8 mouse cellular contexts compared by ENCODE assay signal in genomic region chr8:3358060-3358459, GRCm38 (mm10). TPM values are rescaled to one million over a fixed set of nuclear protein-coding genes. Genes with fewer than 3 reads are reported as not detected.
DNase-seq lines count a peak whose midpoint lies in the region; ATAC-seq and TF ChIP-seq lines count a peak whose summit lies in the region.
"Had no signal": no experiment of that assay in that cellular context is flagged by ENCODE, and none has a peak within 500 bp of the region (broad histone marks: within the 10 kb centered on the region; RNA-seq: fewer than 3 reads in every experiment).

No protein-coding gene starts in this region.

- CTCF ChIA-PET in Patski (lab: Charles Lee) = interaction anchor here (1.0 to 2.1 kb wide), 10 partner anchors 14 to 106 kb away, joined by 3 to 18 read pairs (median 4); no protein-coding TSS in a partner anchor

- no peak overlapping the region for H3K27ac ChIP-seq in forebrain, embryonic 16.5 days (ENCODE audit: low read length)
- no peak overlapping the region for H3K27ac ChIP-seq in intestine, embryonic 16.5 days (ENCODE audit: low read length)
- no peak overlapping the region for H3K27ac ChIP-seq in stomach, embryonic 15.5 days
- H3K27ac ChIP-seq: macrophage had no signal

- H3K9ac ChIP-seq in forebrain, embryonic 16.5 days (replicated peaks; ENCODE audit: low read depth, low read length) = no peak overlapping the region
- no peak overlapping the region for H3K9ac ChIP-seq in intestine, embryonic 16.5 days (ENCODE audit: low read depth, low read length)
- no peak overlapping the region for H3K9ac ChIP-seq in stomach, embryonic 15.5 days

- peak; percentile 65 for ATAC-seq in Patski
- peak; percentile 63; the same call in 1 of the 2 replicates for ATAC-seq in forebrain, embryonic 16.5 days
- 0 out of 2 replicates have a peak, but pooled peaks have one; percentile 28 for ATAC-seq in intestine, embryonic 16.5 days
- ATAC-seq in stomach, embryonic 15.5 days (ENCODE audit: insufficient read depth, low FRiP score, low read depth) = peak; percentile 35; the same call in 1 of the 2 replicates

- WGBS in forebrain, embryonic 16.5 days = 3% methylated on average over 4 of the region's 4 CpGs
- WGBS in intestine, embryonic 16.5 days = 5% methylated on average over 4 of the region's 4 CpGs
- 6% methylated on average over 4 of the region's 4 CpGs for WGBS in stomach, embryonic 15.5 days

- POLR2A ChIA-PET in Patski (lab: Charles Lee) = interaction anchor here (1.3 kb wide), 1 partner anchor 12 kb away, joined by 4 read pairs; no protein-coding TSS in a partner anchor

- peak; percentile 9 for DNase-seq in Patski (ENCODE audit: low read depth, low spot score)
- DNase-seq in c-Kit-positive CD71-positive TER-119-negative erythroid progenitor cells, embryonic 14.5 days (ENCODE audit: low read depth) = peak; percentile 62
- DNase-seq in left cerebral cortex, postnatal 4 days = peak; percentile 86
- DNase-seq in natural killer cell, adult 2 months (ENCODE audit: low spot score in 2 of 2) = peak; percentile 62 to 74

- H3K4me2 ChIP-seq in forebrain, embryonic 16.5 days (ENCODE audit: low read length) = no peak overlapping the region
- no peak overlapping the region for H3K4me2 ChIP-seq in intestine, embryonic 16.5 days (ENCODE audit: low read depth, low read length)
- no peak overlapping the region for H3K4me2 ChIP-seq in stomach, embryonic 15.5 days

- in situ Hi-C loops in Patski (cut with MboI; ENCODE audit: low pct_unique_long_range_greater_than_20kb) = loop anchor here (10.0 kb wide), 1 partner anchor 317 kb away; the partner anchor contains the start of genes Fcor and Trappc5

- H3K4me3 ChIP-seq in forebrain, embryonic 16.5 days (replicated peaks; ENCODE audit: low read length) = no peak overlapping the region
- H3K4me3 ChIP-seq in intestine, embryonic 16.5 days (ENCODE audit: low read length) = no peak overlapping the region
- H3K4me3 ChIP-seq in stomach, embryonic 15.5 days (replicated peaks) = no peak overlapping the region

- TF ChIP-seq CTCF in Patski (IDR thresholded peaks at IDR 0.05) = peak; percentile 92

- H3K9me3 ChIP-seq in forebrain, embryonic 16.5 days (ENCODE audit: control insufficient read depth, low read length) = no peaks in the 10 kb centered on the region
- no peaks in the 10 kb centered on the region for H3K9me3 ChIP-seq in intestine, embryonic 16.5 days (ENCODE audit: control insufficient read depth, low read length)
- H3K9me3 ChIP-seq in stomach, embryonic 15.5 days = no peaks in the 10 kb centered on the region

- no peaks in the 10 kb centered on the region for H3K36me3 ChIP-seq in forebrain, embryonic 16.5 days (ENCODE audit: control insufficient read depth, insufficient read depth)
- no peaks in the 10 kb centered on the region for H3K36me3 ChIP-seq in intestine, embryonic 16.5 days (ENCODE audit: control insufficient read depth, insufficient read depth, low read length)
- H3K36me3 ChIP-seq in stomach, embryonic 15.5 days = no peaks in the 10 kb centered on the region

- no peaks in the 10 kb centered on the region; the same call in 1 of the 2 replicates for H3K4me1 ChIP-seq in forebrain, embryonic 16.5 days (replicated peaks; ENCODE audit: control insufficient read depth, insufficient read depth, low read length)
- H3K4me1 ChIP-seq in intestine, embryonic 16.5 days (ENCODE audit: control insufficient read depth, insufficient read depth, low read length) = 0 out of 2 replicates have a peak, but pooled peaks cover 1% of the 10 kb centered on the region
- no peaks in the 10 kb centered on the region for H3K4me1 ChIP-seq in stomach, embryonic 15.5 days

- intact Hi-C loops in left cerebral cortex, postnatal 4 days (cut with DNase I) = no loop called here

- H3K27me3 ChIP-seq in Patski = no peaks in the 10 kb centered on the region
- no peaks in the 10 kb centered on the region for H3K27me3 ChIP-seq in forebrain, embryonic 16.5 days (replicated peaks; ENCODE audit: control insufficient read depth, insufficient read depth, low read length)
- no peaks in the 10 kb centered on the region for H3K27me3 ChIP-seq in intestine, embryonic 16.5 days (replicated peaks; ENCODE audit: control insufficient read depth, insufficient read depth, low read length)
- H3K27me3 ChIP-seq in stomach, embryonic 15.5 days (replicated peaks) = no peaks in the 10 kb centered on the region

RNA-seq across cellular contexts. Expression of gene A430078G23Rik, which starts 4.8 kb away (rescaled TPM):
- polyA plus RNA-seq in Patski (2021) = not detected
- polyA plus RNA-seq in forebrain, embryonic 16.5 days (2015; fragmentation: Nextera tagmentation; extraction: Ambion mirVana) = 0.27 TPM in 1 of 2 replicates, not detected in the other
- 0.32 and 0.45 TPM in 2 replicates for polyA plus RNA-seq in intestine, embryonic 16.5 days (2015; fragmentation: Nextera tagmentation; extraction: Ambion mirVana)
- under 1 TPM in 1 of 2 experiments, not detected in 1; 0.30 TPM for total RNA-seq in left cerebral cortex, postnatal 4 days (2021)
- polyA plus RNA-seq in stomach, embryonic 15.5 days (2015; fragmentation: Nextera tagmentation; extraction: Ambion mirVana) = 0.71 and 0.79 TPM in 2 replicates

RNA-seq across cellular contexts. Expression of gene Arhgef18, which starts 34.7 kb away (rescaled TPM):
- polyA plus RNA-seq in Patski (2021) = 37.0 TPM
- 12.5 and 12.9 TPM in 2 replicates for polyA plus RNA-seq in forebrain, embryonic 16.5 days (2015; fragmentation: Nextera tagmentation; extraction: Ambion mirVana)
- polyA plus RNA-seq in intestine, embryonic 16.5 days (2015; fragmentation: Nextera tagmentation; extraction: Ambion mirVana) = 8.2 and 8.4 TPM in 2 replicates
- 10 to 100 TPM; 37.1 to 38.9 TPM for total RNA-seq in left cerebral cortex, postnatal 4 days (2021)
- polyA plus RNA-seq in stomach, embryonic 15.5 days (2015; fragmentation: Nextera tagmentation; extraction: Ambion mirVana) = 9.0 and 10.2 TPM in 2 replicates

Comparison
In these comparisons a context has a peak if more than half of its experiments do, and no peak if none do; other contexts are left out.
1. DNase-seq: peak in every context shown above with its lines; median percentile 86 in left cerebral cortex, postnatal 4 days; 68 in natural killer cell, adult 2 months; 62 in c-Kit-positive CD71-positive TER-119-negative erythroid progenitor cells, embryonic 14.5 days; 9 in Patski.